Mouse (Mus musculus) small intestine, adult 2 months (tissue): ENCODE results near the gene Tnpo2. TPM values are rescaled to one million over a fixed set of nuclear protein-coding genes. Genes with fewer than 3 reads are reported as not detected.
A peak's percentile ranks its signal among the peaks of the same experiment; 100 is the strongest.

Source experiments
- H3K27ac ChIP-seq: fragments of 200-500 bp; 2 replicates; pipeline ENCODE4 v1.5.1; 2012; ENCODE audit warnings: low read depth, low read length, control low read depth, inconsistent platforms; ENCODE audit not compliant: insufficient read depth
- H3K27me3 ChIP-seq: fragments of 200-500 bp; 2 replicates; pipeline ENCODE4 v1.6.1; 2012; ENCODE audit warnings: mild to moderate bottlenecking, moderate library complexity, low read length, inconsistent platforms; ENCODE audit not compliant: control insufficient read depth, insufficient read depth
- H3K36me3 ChIP-seq: fragments of 200-500 bp; 2 replicates; pipeline ENCODE4 v1.6.1; 2012; ENCODE audit warnings: mild to moderate bottlenecking, low read length, control low read depth, inconsistent platforms; ENCODE audit not compliant: control insufficient read depth, insufficient read depth
- H3K4me1 ChIP-seq: fragments of 200-500 bp; 2 replicates; pipeline ENCODE4 v1.6.1; 2012; ENCODE audit warnings: low read length, inconsistent platforms, mixed read lengths; ENCODE audit not compliant: control insufficient read depth, insufficient read depth, insufficient read length
- H3K4me3 ChIP-seq: fragments of 200-500 bp; 2 replicates; pipeline ENCODE4 v1.5.1; 2012; ENCODE audit warnings: low read depth, mild to moderate bottlenecking, control low read depth, inconsistent platforms, low read length, moderate library complexity
- CTCF ChIP-seq: fragments of 200-500 bp; IDR thresholded peaks from 2 replicates; pipeline ENCODE4 v1.5.1; 2012; ENCODE audit warnings: low read depth, mild to moderate bottlenecking, control low read depth, inconsistent platforms, low read length, moderate library complexity, mixed read lengths; ENCODE audit not compliant: insufficient replicate concordance, insufficient read length; ENCODE audit errors: extremely low read depth
- POLR2A ChIP-seq: fragments of 200-500 bp; IDR thresholded peaks from 2 replicates; pipeline ENCODE4 v1.6.1; 2012; ENCODE audit warnings: low read depth, mild to moderate bottlenecking, control low read depth, inconsistent platforms, low read length, moderate library complexity
- WGBS: fragments of 180-500 bp; shearing (Covaris S2); methylation state at CpG from one replicate; pipeline ENCODE4 v1.1.7; 2018; 5-methylcytosine and 5-hydroxymethylcytosine counted together
- polyA plus RNA-seq: library from polyadenylated mRNA; depleted of rRNA; stranded (reverse); fragments of >200 nt; gene quantifications from 2 replicates; pipeline ENCODE4 v1.2.3, GENCODE M21; 2012; rRNA removed

Gene Tnpo2
- polyA plus RNA-seq = 19.8 and 32.0 TPM in 2 replicates

GRCm38 (mm10) chr8:85036718-85037365 lies at the start of gene Tnpo2:
Tnpo2 (plus strand) TSS chr8:85036915.
- peaks cover 6% of the 10 kb centered on the region; the same call in 1 of the 2 replicates for H3K4me1 ChIP-seq
- TF ChIP-seq CTCF = no peak
- TF ChIP-seq POLR2A = no peak
- peak within 1 kb of the TSS; percentile 85 for H3K27ac ChIP-seq
- 2% methylated on average over 59 of the region's 59 CpGs for WGBS
- H3K36me3 ChIP-seq = peaks cover 16% of the 10 kb centered on the region
- peak within 1 kb of the TSS; percentile 93 for H3K4me3 ChIP-seq
- no peaks in the 10 kb centered on the region for H3K27me3 ChIP-seq

- peak overlapping the region; percentile 10; the same call in 1 of the 2 replicates for H3K27ac ChIP-seq
These were observed 49.3 kb upstream of the Tnpo2 start for GRCm38 (mm10) chr8:84987388-84987787.

GRCm38 (mm10) chr8:84987903-84988302 lies 48.8 kb upstream of the Tnpo2 start:
- Histone ChIP-seq H3K27me3 (no peaks in the 10 kb centered on the region), H3K27ac (peak overlapping the region; percentile 10; the same call in 1 of the 2 replicates), H3K4me3 (no peak overlapping the region), H3K4me1 (peaks cover 33% of the 10 kb centered on the region), H3K36me3 (0 out of 2 replicates have a peak, but pooled peaks cover 2% of the 10 kb centered on the region)
- WGBS = 78% methylated on average over 2 of the region's 2 CpGs
- TF ChIP-seq CTCF = no peak
- no peak for TF ChIP-seq POLR2A

More at GRCm38 (mm10) chr8:84987388-84987787, 49.3 kb upstream of the Tnpo2 start:
- no peak for TF ChIP-seq CTCF
- TF ChIP-seq POLR2A = no peak
- H3K4me3 ChIP-seq = no peak overlapping the region
- 66% methylated on average over 5 of the region's 5 CpGs for WGBS
- no peaks in the 10 kb centered on the region for H3K27me3 ChIP-seq
- H3K4me1 ChIP-seq = peaks cover 38% of the 10 kb centered on the region
- H3K36me3 ChIP-seq = 0 out of 2 replicates have a peak, but pooled peaks cover 2% of the 10 kb centered on the region

GRCm38 (mm10) chr8:84989311-84989731 lies 47.4 kb upstream of the Tnpo2 start:
- WGBS = 5% methylated on average over 15 of the region's 15 CpGs
- TF ChIP-seq CTCF = no peak
- TF ChIP-seq POLR2A = peak; percentile 31; the same call in 1 of the 2 replicates
- H3K27ac ChIP-seq = peak overlapping the region; percentile 79
- H3K4me1 ChIP-seq = peaks cover 28% of the 10 kb centered on the region
- no peaks in the 10 kb centered on the region for H3K27me3 ChIP-seq
- 0 out of 2 replicates have a peak, but pooled peaks cover 2% of the 10 kb centered on the region for H3K36me3 ChIP-seq
- H3K4me3 ChIP-seq = peak overlapping the region; percentile 51

- H3K36me3 ChIP-seq = peaks cover 3% of the 10 kb centered on the region; the same call in 1 of the 2 replicates
- peak overlapping the region; percentile 91 for H3K27ac ChIP-seq
- peak overlapping the region; percentile 75 for H3K4me3 ChIP-seq
- under 1% methylated on average over 15 of the region's 15 CpGs for WGBS
- peak; percentile 90; the same call in 1 of the 2 replicates for TF ChIP-seq CTCF
- no peak; the same call in 1 of the 2 replicates for TF ChIP-seq POLR2A
- peaks cover 23% of the 10 kb centered on the region for H3K4me1 ChIP-seq
- H3K27me3 ChIP-seq = no peaks in the 10 kb centered on the region
These were observed 46.9 kb upstream of the Tnpo2 start for GRCm38 (mm10) chr8:84989810-84990209.

GRCm38 (mm10) chr8:84990349-84990748 lies 46.4 kb upstream of the Tnpo2 start, which contains the start of gene Hook2:
Hook2 (plus strand) TSS chr8:84990603.
- Histone ChIP-seq H3K4me1 (peaks cover 22% of the 10 kb centered on the region; the same call in 1 of the 2 replicates), H3K4me3 (peak within 1 kb of the TSS; percentile 75), H3K27me3 (no peaks in the 10 kb centered on the region), H3K27ac (peak within 1 kb of the TSS; percentile 93), H3K36me3 (peaks cover 8% of the 10 kb centered on the region)
- WGBS = under 1% methylated on average over 28 of the region's 28 CpGs
- TF ChIP-seq CTCF = peak; percentile 90
- TF ChIP-seq POLR2A = peak; percentile 84

GRCm38 (mm10) chr8:84990836-84991235 lies 45.9 kb upstream of the Tnpo2 start:
- no peak for TF ChIP-seq POLR2A
- TF ChIP-seq CTCF = no peak
- 2% methylated on average over 15 of the region's 15 CpGs for WGBS
- H3K4me3 ChIP-seq = peak overlapping the region; percentile 75
- H3K27me3 ChIP-seq = no peaks in the 10 kb centered on the region
- peaks cover 25% of the 10 kb centered on the region; the same call in 1 of the 2 replicates for H3K4me1 ChIP-seq
- peak overlapping the region; percentile 93 for H3K27ac ChIP-seq
- peaks cover 12% of the 10 kb centered on the region for H3K36me3 ChIP-seq
